Mouse (Mus musculus): ENCODE data around the gene Pcx. TPM values are rescaled to one million over a fixed set of nuclear protein-coding genes. Genes with fewer than 3 reads are reported as not detected.

Pcx gene
- polyA plus RNA-seq, 1 experiment from 2014 or later, result 28.9 TPM

DNA sequence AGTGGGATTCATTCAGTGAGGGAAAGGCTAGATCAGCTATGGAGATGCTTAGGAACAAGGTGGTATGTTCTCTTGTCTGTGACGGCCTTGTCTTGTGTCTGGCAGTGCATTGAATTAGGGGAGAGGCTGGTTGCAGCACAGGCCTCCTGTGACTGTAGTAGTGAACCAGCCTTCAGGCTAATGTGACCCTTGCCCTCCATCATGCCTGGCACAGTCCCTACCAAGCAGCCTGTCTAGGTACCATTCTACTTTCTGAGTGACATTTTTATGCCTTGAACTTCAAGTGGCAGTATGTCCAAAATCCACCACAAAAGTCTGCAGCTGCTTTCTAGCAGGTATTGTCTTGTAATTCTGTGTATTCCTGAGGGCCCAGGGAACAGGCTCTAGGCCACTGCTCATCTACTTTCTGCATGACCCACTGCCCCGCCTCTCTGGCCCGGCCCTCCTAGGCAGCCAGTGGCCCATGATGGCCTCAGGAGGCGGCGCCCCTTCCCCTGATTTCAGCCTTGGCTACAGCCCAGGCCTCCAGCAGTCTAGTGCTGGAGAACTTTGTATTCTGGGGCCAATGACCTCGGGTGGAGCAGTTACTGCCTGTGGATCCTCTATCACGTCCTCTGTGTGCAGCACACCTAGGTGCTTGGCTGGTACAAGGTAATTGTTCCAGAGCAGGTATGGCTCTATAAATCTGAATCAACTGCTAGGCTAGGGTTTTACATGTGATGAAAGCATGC is 83.7 kb downstream of the Pcx start:
- 47% methylated on average over 7 of the region's 7 CpGs for WGBS
- Histone ChIP-seq H3K4me1 (replicated peaks; ENCODE audit: control insufficient read depth, insufficient read depth) (no peaks in the 10 kb centered on the region), H3K27me3 (ENCODE audit: control insufficient read depth, insufficient read depth, low read length) (no peaks in the 10 kb centered on the region), H3K4me3 (ENCODE audit: low read depth, low read length) (no peak overlapping the region), H3K4me2 (replicated peaks; ENCODE audit: low read depth) (no peak overlapping the region), H3K9ac (ENCODE audit: low read length) (no peak overlapping the region), H3K36me3 (ENCODE audit: control insufficient read depth, insufficient read depth, low read length) (no peaks in the 10 kb centered on the region), H3K9me3 (ENCODE audit: control insufficient read depth, low read length) (no peaks in the 10 kb centered on the region), H3K27ac (replicated peaks) (no peak overlapping the region)
- ATAC-seq (ENCODE audit: low FRiP score, low TSS enrichment) (peak; percentile 54; the same call in 1 of the 2 replicates), DNase-seq (ENCODE audit: low spot score) (no peak)
- TF ChIP-seq CTCF (IDR thresholded peaks at IDR 0.05; ENCODE audit: low read depth) (no peak), EP300 (optimal IDR thresholded peaks at IDR 0.05) (no peak)

DNA sequence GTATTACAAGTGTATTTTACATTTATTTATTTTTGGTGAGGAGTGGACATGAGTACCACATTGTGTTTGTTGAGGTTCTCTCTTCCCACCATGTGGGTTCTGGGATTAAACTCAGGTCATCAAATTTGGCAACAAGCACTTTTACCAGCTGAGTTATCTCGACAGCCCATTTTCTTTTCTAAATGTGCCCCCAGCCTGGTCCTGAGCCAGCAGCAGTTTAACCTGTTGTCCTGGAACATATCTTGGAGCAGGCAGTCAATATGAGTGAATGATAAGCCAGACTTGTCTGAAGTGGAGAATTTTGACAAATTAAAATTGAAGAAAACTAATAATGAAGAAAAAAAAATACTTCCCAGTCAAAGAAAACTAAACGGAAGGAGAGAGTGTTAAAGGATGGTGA is 85.8 kb downstream of the Pcx start:
- Histone ChIP-seq H3K9me3 (ENCODE audit: control insufficient read depth, low read length) (no peaks in the 10 kb centered on the region), H3K27me3 (ENCODE audit: control insufficient read depth, insufficient read depth, low read length) (no peaks in the 10 kb centered on the region), H3K4me1 (replicated peaks; ENCODE audit: control insufficient read depth, insufficient read depth) (no peaks in the 10 kb centered on the region), H3K27ac (replicated peaks) (no peak overlapping the region), H3K36me3 (ENCODE audit: control insufficient read depth, insufficient read depth, low read length) (no peaks in the 10 kb centered on the region), H3K4me2 (replicated peaks; ENCODE audit: low read depth) (no peak overlapping the region), H3K9ac (ENCODE audit: low read length) (no peak overlapping the region), H3K4me3 (ENCODE audit: low read depth, low read length) (no peak overlapping the region)
- DNase-seq (ENCODE audit: low spot score) (no peak), ATAC-seq (ENCODE audit: low FRiP score, low TSS enrichment) (no peak)
- 45% methylated on average over 2 of the region's 2 CpGs for WGBS
- TF ChIP-seq CTCF (IDR thresholded peaks at IDR 0.05; ENCODE audit: low read depth) (no peak), EP300 (optimal IDR thresholded peaks at IDR 0.05) (no peak)

DNA sequence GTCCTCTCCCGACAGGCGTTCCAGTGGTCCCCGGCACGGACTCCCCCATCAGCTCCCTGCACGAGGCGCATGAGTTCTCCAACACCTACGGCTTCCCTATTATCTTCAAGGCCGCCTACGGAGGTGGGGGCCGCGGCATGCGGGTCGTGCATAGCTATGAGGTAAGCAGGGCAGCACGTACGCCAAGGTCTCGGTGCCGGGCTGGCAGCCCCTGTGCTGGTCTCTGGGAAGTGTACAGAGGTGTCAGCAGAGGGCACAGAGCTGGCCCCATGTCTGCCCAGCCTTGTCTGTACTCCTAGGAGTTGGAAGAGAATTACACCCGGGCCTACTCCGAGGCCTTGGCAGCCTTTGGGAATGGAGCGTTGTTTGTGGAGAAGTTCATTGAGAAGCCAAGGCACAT is 92.2 kb downstream of the Pcx start:
- Histone ChIP-seq H3K36me3 (ENCODE audit: control insufficient read depth, insufficient read depth, low read length) (no peaks in the 10 kb centered on the region; the same call in 1 of the 2 replicates), H3K27ac (replicated peaks) (no peak overlapping the region), H3K4me1 (replicated peaks; ENCODE audit: control insufficient read depth, insufficient read depth) (no peaks in the 10 kb centered on the region; the same call in 1 of the 2 replicates), H3K27me3 (ENCODE audit: control insufficient read depth, insufficient read depth, low read length) (no peaks in the 10 kb centered on the region), H3K9ac (ENCODE audit: low read length) (no peak overlapping the region), H3K4me2 (replicated peaks; ENCODE audit: low read depth) (no peak overlapping the region), H3K4me3 (ENCODE audit: low read depth, low read length) (no peak overlapping the region), H3K9me3 (ENCODE audit: control insufficient read depth, low read length) (no peaks in the 10 kb centered on the region)
- WGBS, result 90% methylated on average over 20 of the region's 20 CpGs
- TF ChIP-seq CTCF (IDR thresholded peaks at IDR 0.05; ENCODE audit: low read depth) (no peak), EP300 (optimal IDR thresholded peaks at IDR 0.05) (no peak)
- no peak for ATAC-seq (ENCODE audit: low FRiP score, low TSS enrichment)
- DNase-seq (ENCODE audit: low spot score), result no peak

DNA sequence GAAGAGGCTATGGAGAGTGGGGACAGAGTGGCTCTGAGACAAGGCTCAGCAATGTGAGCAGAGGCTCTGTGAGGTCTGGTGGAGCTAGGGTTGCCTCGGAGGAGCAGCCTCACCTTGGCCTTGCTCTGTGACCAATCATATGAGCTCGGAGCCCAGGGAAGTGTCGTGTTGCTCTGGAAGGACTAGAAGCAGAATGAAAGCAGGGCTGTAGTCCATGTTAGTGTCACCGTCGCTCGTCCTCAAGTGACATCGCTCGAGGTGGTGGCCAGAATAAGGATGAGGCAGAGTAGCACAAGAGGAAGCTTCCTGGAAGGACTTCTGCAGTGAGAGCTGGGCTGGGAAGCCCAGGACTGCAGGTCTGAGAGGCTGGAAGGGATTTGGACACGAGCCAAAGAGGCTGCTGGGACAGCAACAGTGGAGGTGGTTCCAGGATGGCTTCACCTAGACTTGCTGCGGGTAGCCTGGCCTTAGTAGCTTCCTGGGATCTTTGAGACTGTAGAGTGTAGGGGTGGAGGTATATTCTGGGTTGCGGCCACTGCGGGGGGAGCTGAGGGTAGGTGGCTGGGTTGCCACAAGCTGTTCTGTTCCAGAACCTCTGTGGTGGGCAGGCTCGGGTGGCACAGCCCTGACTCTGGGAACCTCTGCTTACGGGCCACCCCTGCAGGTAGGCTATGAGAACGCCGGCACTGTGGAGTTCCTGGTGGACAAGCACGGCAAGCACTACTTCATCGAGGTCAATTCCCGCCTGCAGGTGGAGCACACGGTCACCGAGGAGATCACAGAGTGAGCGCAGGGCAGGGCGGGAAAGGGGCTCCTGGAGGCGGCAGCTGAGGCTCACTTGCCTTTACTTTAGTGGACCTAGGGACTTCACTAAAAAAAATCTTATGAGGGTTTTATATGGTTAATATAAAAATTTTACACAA is 93.8 kb downstream of the Pcx start:
- ATAC-seq (ENCODE audit: low FRiP score, low TSS enrichment) (peak; percentile 85), DNase-seq (ENCODE audit: low spot score) (peak; percentile 86)
- H3K4me2 ChIP-seq (replicated peaks; ENCODE audit: low read depth), result no peak overlapping the region
- no peak overlapping the region for H3K4me3 ChIP-seq (ENCODE audit: low read depth, low read length)
- H3K9me3 ChIP-seq (ENCODE audit: control insufficient read depth, low read length), result no peaks in the 10 kb centered on the region
- TF ChIP-seq EP300 (optimal IDR thresholded peaks at IDR 0.05) (no peak), CTCF (IDR thresholded peaks at IDR 0.05; ENCODE audit: low read depth) (peak; percentile 78)
- H3K9ac ChIP-seq (ENCODE audit: low read length), result peak overlapping the region; percentile 31; the same call in 1 of the 2 replicates
- H3K27ac ChIP-seq (replicated peaks), result peak overlapping the region; percentile 61; the same call in 1 of the 2 replicates
- WGBS, result 41% methylated on average over 24 of the region's 24 CpGs
- H3K36me3 ChIP-seq (ENCODE audit: control insufficient read depth, insufficient read depth, low read length), result no peaks in the 10 kb centered on the region; the same call in 1 of the 2 replicates
- no peaks in the 10 kb centered on the region for H3K27me3 ChIP-seq (ENCODE audit: control insufficient read depth, insufficient read depth, low read length)
- no peaks in the 10 kb centered on the region; the same call in 1 of the 2 replicates for H3K4me1 ChIP-seq (replicated peaks; ENCODE audit: control insufficient read depth, insufficient read depth)

DNA sequence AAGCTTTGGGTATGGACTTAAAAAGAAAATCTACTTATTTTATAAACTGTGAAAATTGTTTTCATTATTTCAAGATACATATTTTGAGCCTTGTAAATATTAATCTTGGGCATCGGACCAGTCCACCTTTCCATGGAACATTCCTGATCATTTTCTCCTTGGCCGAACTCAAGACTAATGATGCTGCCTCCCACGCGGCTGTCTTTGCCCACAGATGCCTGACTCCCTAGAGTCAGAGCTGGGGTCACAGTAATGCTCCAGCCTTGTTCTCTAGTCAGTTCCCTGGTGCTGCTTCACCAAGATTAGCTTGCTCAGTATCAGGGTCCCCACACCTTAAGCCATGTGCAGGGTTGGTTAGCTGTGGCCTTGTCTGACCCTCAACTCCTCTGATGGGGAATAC is 95.4 kb downstream of the Pcx start:
- H3K4me2 ChIP-seq (replicated peaks; ENCODE audit: low read depth), result no peak overlapping the region
- no peak for ATAC-seq (ENCODE audit: low FRiP score, low TSS enrichment)
- H3K27me3 ChIP-seq (ENCODE audit: control insufficient read depth, insufficient read depth, low read length), result no peaks in the 10 kb centered on the region
- no peaks in the 10 kb centered on the region; the same call in 1 of the 2 replicates for H3K36me3 ChIP-seq (ENCODE audit: control insufficient read depth, insufficient read depth, low read length)
- no peak overlapping the region for H3K4me3 ChIP-seq (ENCODE audit: low read depth, low read length)
- no peaks in the 10 kb centered on the region for H3K9me3 ChIP-seq (ENCODE audit: control insufficient read depth, low read length)
- H3K27ac ChIP-seq (replicated peaks), result no peak overlapping the region
- no peak overlapping the region for H3K9ac ChIP-seq (ENCODE audit: low read length)
- DNase-seq (ENCODE audit: low spot score), result no peak
- 57% methylated on average over 4 of the region's 4 CpGs for WGBS
- TF ChIP-seq CTCF (IDR thresholded peaks at IDR 0.05; ENCODE audit: low read depth) (no peak), EP300 (optimal IDR thresholded peaks at IDR 0.05) (no peak)
- H3K4me1 ChIP-seq (replicated peaks; ENCODE audit: control insufficient read depth, insufficient read depth), result no peaks in the 10 kb centered on the region; the same call in 1 of the 2 replicates

All from stomach, postnatal 0 days (tissue).